Comparison of ENCODE assay signal across 17 mouse cellular contexts in the genomic region with DNA sequence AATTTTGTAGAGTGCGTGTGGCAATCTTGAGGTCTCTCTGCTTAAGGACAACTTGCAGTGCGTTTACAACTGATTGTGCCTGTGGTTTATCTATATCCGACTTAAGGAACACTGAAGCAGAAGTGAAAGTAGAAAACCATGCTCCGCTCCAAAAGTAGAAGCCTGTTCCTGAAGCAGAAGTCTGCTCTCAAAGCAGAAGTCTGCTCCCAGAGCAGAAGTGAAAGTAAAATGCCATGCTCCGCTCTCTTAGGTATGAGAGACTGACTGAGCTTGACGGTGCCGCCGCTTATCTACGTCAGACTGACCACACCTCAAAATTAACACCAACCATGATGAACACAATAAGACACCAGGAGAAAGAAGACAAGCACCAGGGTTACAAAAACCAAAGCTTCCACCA.
A peak's percentile ranks its signal among the peaks of the same experiment; 100 is the strongest.
DNase-seq lines count a peak whose midpoint lies in the region; ATAC-seq and TF ChIP-seq lines count a peak whose summit lies in the region.
"Had no signal": no experiment of that assay in that cellular context is flagged by ENCODE, and none has a peak within 500 bp of the region (broad histone marks: within the 10 kb centered on the region; RNA-seq: fewer than 3 reads in every experiment).

No protein-coding gene starts in this region.

- no peak overlapping the region for H3K27ac ChIP-seq in CH12.LX (ENCODE audit: insufficient read depth, low read depth)
- H3K27ac ChIP-seq: embryonic facial prominence, embryonic 12.5 days; forebrain, embryonic 15.5 days; heart, adult 2 months; hindbrain, embryonic 10.5 days; hindbrain, embryonic 14.5 days had no signal

- peak; percentile 51; the same call in 1 of the 2 replicates for TF ChIP-seq EP300 in CH12.LX (IDR thresholded peaks at IDR 0.05; ENCODE audit: low read length)

- peak overlapping the region in 2 of 3 experiments; percentile 20 to 31 for H3K4me3 ChIP-seq in CH12.LX (replicated peaks in 1 of 3; ENCODE audit: low read depth in 2 of 3, low read length in 2 of 3, poor library complexity in 1 of 3)
- H3K4me3 ChIP-seq: embryonic facial prominence, embryonic 12.5 days; forebrain, embryonic 15.5 days; heart, adult 2 months; heart, embryonic 12.5 days; hindbrain, embryonic 10.5 days had no signal

- no peaks in the 10 kb centered on the region for H3K4me1 ChIP-seq in CH12.LX (ENCODE audit: control insufficient read depth in 1 of 2, insufficient read depth in 2 of 2)
- H3K4me1 ChIP-seq: embryonic facial prominence, embryonic 12.5 days; forebrain, embryonic 15.5 days; heart, embryonic 12.5 days; hindbrain, embryonic 10.5 days had no signal

- DNase-seq in CH12.LX (ENCODE audit: extremely low read depth) (peak; percentile 77), NIH3T3 (ENCODE audit: low read depth) (peak; percentile 3)
- DNase-seq in layer of hippocampus, postnatal 25 days (ENCODE audit: extremely low spot score in 1 of 2, low spot score in 1 of 2), result no peak
- no peak for DNase-seq in kidney, adult 8-10 months
- DNase-seq in layer of hippocampus, postnatal 14 days (ENCODE audit: low spot score in 2 of 2), result no peak
- DNase-seq: adrenal gland, postnatal 10 days; cerebellum, adult 11 months; cerebellum, adult 8-10 months; cerebellum, postnatal 14 days; gastrocnemius, postnatal 36 days; heart, adult 2 months had no signal

- in situ Hi-C loops in CH12.LX (cut with MboI; ENCODE audit: low pct_ligation_motif_present, low pct_unique_long_range_greater_than_20kb, low sequenced_read_pairs), result no loop called here

- H3K79me2 ChIP-seq in CH12.LX (replicated peaks; ENCODE audit: control insufficient read depth, extremely low read depth, insufficient read depth, poor library complexity, severe bottlenecking), result no peaks in the 10 kb centered on the region

- H3K9me3 ChIP-seq in CH12.LX (replicated peaks; ENCODE audit: low read length), result no peaks in the 10 kb centered on the region

- no peak overlapping the region for H3K4me2 ChIP-seq in CH12.LX (ENCODE audit: insufficient read depth, low read depth, poor library complexity, severe bottlenecking)
- H3K4me2 ChIP-seq: embryonic facial prominence, embryonic 12.5 days; forebrain, embryonic 15.5 days; heart, embryonic 12.5 days; hindbrain, embryonic 14.5 days had no signal

- dilution Hi-C loops in CH12.LX (cut with MboI; ENCODE audit: extremely low pct_ligation_motif_present, extremely low pct_unique_long_range_greater_than_20kb, low sequenced_read_pairs), result no loop called here

- no peaks in the 10 kb centered on the region for H3K36me3 ChIP-seq in CH12.LX (replicated peaks in 1 of 2; ENCODE audit: control insufficient read depth in 1 of 2, insufficient read depth in 1 of 2, low read length in 1 of 2)
- H3K36me3 ChIP-seq: embryonic facial prominence, embryonic 12.5 days; forebrain, embryonic 15.5 days; heart, embryonic 12.5 days; hindbrain, embryonic 10.5 days had no signal

- no peak for TF ChIP-seq RAD21 in CH12.LX (IDR thresholded peaks at IDR 0.05; ENCODE audit: low read depth, low read length)

- no peaks in the 10 kb centered on the region for H3K27me3 ChIP-seq in CH12.LX (replicated peaks)
- H3K27me3 ChIP-seq: embryonic facial prominence, embryonic 12.5 days; forebrain, embryonic 15.5 days; heart, embryonic 12.5 days had no signal

- no peak for TF ChIP-seq CTCF in CH12.LX (conservative IDR thresholded peaks at IDR 0.05 in 1 of 2, IDR thresholded peaks at IDR 0.05 in 1 of 2; ENCODE audit: low read depth in 2 of 2, low read length in 2 of 2)

- TF ChIP-seq POLR2A in CH12.LX (IDR thresholded peaks at IDR 0.05; ENCODE audit: low read depth, low read length), result no peak

- no peak overlapping the region for H3K9ac ChIP-seq in CH12.LX (ENCODE audit: insufficient read depth, low read depth)
- H3K9ac ChIP-seq: embryonic facial prominence, embryonic 12.5 days; forebrain, embryonic 15.5 days; heart, embryonic 12.5 days; hindbrain, embryonic 14.5 days had no signal

- peak; percentile 35 for ATAC-seq in megakaryocyte, adult 5-6 weeks (ENCODE audit: poor library complexity, severe bottlenecking)
- ATAC-seq: forebrain, embryonic 15.5 days had no signal

TF ChIP-seq in CH12.LX, 34 proteins besides CTCF, POLR2A, EP300 and RAD21:
- TF ChIP-seq SIN3A (IDR thresholded peaks at IDR 0.05; ENCODE audit: low read length) (no peak), KAT2A (IDR thresholded peaks at IDR 0.05; ENCODE audit: insufficient replicate concordance, low read length) (no peak), NRF1 (IDR thresholded peaks at IDR 0.05; ENCODE audit: low read depth, low read length) (no peak), ZC3H11A (IDR thresholded peaks at IDR 0.05; ENCODE audit: low read depth, low read length) (no peak), ZKSCAN1 (IDR thresholded peaks at IDR 0.05; ENCODE audit: borderline replicate concordance, low read depth, low read length) (no peak), ETS1 (conservative IDR thresholded peaks at IDR 0.05; ENCODE audit: low read depth, low read length) (0 out of 2 replicates have a peak, but pooled peaks have one; percentile 36), IRF4 (IDR thresholded peaks at IDR 0.05; ENCODE audit: low read depth, low read length) (0 out of 2 replicates have a peak, but pooled peaks have one; percentile 41), ZNF384 (IDR thresholded peaks at IDR 0.05; ENCODE audit: low read depth, low read length) (no peak), MEF2A (IDR thresholded peaks at IDR 0.05; ENCODE audit: borderline replicate concordance, low read depth, low read length) (no peak), POLR2AphosphoS2 (IDR thresholded peaks at IDR 0.05; ENCODE audit: low read depth, low read length) (no peak), E2F4 (IDR thresholded peaks at IDR 0.05; ENCODE audit: insufficient replicate concordance, low read depth, low read length) (no peak), BHLHE40 (IDR thresholded peaks at IDR 0.05; ENCODE audit: low read depth, low read length) (no peak), MAZ (IDR thresholded peaks at IDR 0.05; ENCODE audit: low read depth, low read length) (no peak), USF2 (conservative IDR thresholded peaks at IDR 0.05; ENCODE audit: low read depth, low read length) (no peak), SMC3 (IDR thresholded peaks at IDR 0.05; ENCODE audit: low read depth, low read length) (no peak)

Comparison
In these comparisons a context has a peak if more than half of its experiments do, and no peak if none do; other contexts are left out.
1. DNase-seq: peak in CH12.LX (single experiment) and NIH3T3 (single experiment); none in layer of hippocampus, postnatal 25 days (0 of 2), kidney, adult 8-10 months (0 of 2) and layer of hippocampus, postnatal 14 days (0 of 2).